Mouse (Mus musculus): ENCODE measurements around the gene Itgb1bp1.
A peak's percentile ranks its signal among the peaks of the same experiment; 100 is the strongest.

Itgb1bp1 gene

DNA sequence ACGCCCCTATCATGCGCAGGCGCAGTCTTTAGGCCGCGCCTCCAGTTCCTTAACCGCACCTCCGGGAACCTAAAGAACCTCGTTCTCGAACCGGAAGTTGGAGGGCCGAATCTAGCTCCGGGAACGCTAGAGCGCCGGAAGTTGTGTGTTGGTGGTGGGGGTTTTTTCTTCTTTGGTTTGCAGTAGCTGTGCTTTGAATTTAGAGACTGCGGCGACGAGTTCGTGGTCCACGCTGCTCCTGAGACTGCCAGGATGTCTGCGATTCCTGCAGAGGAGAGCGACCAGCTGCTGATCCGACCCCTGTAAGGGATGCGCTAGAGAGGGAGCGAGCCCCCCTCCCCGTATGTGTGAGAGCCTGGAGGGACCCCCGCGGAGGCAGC is at the start of gene Itgb1bp1:
Gene Itgb1bp1, minus strand, starts transcription at position 42 of the 380 bp plus-strand sequence.
- DNase-seq (ENCODE audit: low read depth, low spot score): peak; percentile 97

DNA sequence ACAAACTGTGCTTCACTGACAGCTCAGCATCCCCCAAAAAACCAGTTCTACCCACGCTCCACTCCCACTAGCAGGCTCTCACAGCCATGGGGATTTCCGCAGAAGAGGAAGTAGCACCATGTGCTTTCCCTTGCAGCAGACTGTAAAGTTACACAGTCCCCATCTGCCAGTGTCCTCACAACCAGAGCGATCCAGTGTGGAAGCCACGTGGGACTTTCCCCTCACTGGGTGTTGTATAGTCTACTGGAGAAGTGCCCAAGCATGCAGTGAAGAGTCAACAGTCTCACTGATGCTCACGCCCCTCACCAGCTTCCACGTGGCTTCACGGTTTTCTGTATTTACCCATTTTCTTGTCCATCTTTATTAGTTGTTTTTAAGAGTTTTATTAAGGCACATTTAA is 49.8 kb upstream of the Itgb1bp1 start:
- DNase-seq (ENCODE audit: low read depth, low spot score): no peak

DNA sequence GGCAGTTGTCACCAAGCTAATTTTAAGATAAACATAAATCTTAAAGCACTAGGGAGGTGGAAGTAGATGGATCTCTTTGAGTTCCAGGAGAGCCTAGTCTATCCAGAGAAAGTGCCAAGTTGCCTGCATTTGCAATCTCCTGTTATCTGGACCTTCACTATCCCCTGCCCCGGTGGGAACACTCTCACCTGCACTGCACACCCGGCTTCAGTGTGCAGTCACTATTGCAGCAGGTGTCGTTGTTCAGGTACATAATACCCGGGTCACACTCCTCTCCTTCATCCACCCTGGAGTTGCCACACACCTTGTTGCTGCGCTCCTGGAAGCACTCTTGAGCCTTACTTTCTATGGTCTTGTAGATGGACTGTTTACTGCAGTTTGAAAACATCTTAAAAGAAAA is 47.7 kb upstream of the Itgb1bp1 start:
- DNase-seq (ENCODE audit: low read depth, low spot score): no peak

DNA sequence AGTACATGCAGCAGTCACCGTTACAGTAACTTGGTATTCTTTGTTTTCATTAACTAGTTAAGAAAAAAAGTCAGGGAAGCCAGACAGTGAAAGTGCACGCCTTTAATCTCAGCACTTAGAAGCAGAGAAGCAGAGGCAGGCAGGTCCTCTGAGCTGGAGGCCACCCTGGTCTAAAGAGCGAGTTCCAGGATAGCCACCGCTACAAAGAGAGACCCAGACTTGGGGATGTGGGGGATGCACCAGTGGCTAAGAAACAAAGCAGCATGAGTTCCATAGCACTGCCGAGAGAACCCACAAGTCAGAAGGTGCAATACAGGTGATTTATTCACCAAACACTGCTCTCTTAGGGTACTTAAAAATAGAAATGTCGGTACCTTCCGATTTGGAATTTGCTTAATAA is 46.9 kb upstream of the Itgb1bp1 start:
- no peak for DNase-seq (ENCODE audit: low read depth, low spot score)

DNA sequence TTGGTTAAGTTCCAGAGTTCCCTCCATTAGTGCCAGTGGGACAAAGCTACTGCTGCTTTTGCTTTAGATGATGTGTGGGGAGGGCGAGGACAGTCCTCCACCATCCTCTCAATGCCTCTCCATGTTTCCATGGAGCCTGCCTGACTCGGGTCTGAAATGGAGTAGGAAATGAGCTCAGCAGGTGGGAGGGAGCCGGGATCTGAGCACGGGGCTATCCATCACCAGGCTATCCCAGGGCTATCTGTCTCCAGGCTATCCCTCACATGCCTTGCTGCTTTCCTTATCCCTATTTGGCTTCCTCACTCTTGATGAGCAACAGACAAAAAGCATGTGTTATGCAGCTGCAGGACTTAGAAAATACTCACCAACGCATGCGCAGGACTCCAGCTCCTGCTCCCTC is 45.6 kb upstream of the Itgb1bp1 start:
- no peak for DNase-seq (ENCODE audit: low read depth, low spot score)

DNA sequence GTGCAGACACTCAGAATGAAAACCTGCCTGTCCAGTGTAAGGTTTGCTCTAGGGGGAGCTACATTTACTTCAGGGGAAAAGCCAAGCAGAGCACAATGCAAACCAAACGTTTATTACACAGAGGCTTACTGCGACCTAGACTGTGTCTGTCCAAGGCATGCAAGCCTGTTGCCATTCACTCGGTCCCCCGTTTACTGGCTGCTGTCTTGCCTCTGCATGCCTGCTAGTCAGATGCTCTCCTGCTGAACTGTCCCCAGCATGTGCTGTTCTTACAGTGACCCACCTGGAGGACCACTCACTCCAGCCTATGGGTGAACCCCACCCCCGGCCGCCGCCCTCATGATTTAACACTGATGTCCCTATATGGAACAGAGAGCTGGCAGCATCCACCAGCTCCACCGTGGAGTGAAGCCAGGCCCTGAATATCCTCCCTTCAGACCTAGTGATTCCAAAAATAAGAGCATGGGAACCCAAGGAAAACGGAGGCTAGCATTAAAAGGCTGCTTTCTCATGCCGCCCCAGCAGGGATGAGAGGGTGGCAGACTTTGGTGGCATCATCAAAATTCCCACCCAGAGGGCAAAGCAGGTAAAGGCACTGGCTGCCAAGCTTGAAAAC is 45.0 kb upstream of the Itgb1bp1 start:
- no peak for DNase-seq (ENCODE audit: low read depth, low spot score)

DNA sequence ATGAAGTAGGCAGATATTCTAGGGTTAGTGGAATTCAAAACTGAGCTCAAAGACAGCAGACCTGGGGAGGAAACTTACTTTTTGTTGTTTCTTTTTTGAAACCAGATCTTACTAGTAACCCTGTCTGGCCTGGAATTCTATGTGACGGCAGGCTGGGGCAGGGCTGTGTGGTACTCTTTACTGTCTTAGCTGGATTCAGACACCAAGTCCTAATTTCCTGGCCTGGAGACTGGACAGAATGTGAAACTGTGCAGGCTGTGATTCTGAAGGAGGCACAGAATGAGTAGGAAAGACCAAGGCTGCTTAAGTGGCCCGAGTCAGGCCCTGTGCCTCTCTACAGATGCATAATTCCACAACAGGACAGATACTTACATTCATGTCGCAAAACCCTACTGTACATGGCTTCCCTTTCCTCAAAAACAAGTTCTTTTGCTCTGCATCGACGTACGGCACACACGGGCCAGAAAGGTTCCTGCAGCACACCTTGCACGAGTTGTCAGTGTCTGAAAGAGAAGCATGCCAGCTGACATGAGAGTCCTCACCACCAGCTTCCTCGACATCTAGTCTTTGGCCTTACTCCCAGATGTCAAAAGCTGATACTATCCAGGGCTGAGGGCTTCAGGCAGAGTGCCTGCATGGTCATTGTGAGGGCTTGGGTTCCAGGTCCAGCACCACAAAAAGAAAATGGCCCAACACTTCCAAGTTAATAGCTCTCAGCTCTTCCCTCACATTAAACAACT is 43.7 kb upstream of the Itgb1bp1 start:
- DNase-seq (ENCODE audit: low read depth, low spot score): no peak

DNA sequence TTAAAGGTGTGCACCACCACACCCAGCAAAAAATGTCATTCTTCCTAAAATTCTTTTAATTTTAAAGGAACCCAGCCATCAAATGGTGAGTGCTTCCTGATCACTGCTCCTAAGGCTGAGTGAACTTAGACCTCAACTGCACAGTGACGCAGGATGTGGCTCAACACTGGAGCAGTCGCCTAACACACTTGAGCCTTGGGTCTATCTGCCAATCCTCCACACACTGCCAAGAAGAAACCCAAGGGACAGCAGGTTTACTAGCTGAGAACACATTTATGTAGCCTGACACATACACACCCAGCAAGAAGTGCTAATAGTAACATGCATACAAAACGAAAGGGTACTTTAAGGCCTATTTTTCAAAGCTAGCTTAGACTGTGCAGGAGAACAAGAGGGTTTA is 40.2 kb upstream of the Itgb1bp1 start:
- no peak for DNase-seq (ENCODE audit: low read depth, low spot score)

DNA sequence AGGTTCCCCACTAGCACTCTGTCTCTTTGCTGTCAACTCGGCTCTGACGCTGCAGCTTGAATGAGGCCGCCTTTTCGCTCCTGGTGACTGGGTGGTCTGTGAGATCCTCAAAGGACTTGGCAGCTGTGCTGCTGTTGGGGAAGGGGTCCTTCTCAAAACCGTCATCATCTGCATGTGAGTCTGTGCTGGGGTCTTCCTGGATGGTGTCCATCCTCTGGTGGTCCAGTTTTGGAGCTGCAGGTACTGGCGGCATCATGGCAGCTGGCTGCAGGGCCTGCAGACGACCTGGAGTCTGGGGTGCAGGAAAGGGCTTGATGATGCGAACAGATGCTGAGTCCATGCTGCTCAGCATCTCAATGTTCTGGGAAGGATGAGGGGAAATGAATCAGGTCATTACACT is 39.2 kb upstream of the Itgb1bp1 start:
- no peak for DNase-seq (ENCODE audit: low read depth, low spot score)

DNA sequence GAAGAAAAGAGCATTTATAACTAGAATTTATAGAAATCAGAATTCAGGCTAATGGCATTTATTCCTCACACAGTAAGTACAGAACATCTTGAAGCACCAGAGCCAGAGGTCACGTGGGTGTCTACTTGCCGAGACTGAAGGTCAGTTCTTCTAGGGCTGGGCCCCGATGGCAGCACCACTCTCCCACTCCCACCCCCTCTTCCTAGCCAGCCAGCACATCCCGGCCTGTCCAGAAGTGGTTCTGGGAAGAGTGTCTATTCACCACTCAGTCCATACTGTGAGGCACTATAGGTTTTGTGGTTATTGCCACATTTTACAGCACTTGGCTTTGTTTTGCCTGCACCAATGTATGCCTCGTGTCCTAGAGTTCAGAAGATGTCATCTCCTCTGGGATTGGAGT is 38.0 kb upstream of the Itgb1bp1 start:
- no peak for DNase-seq (ENCODE audit: low read depth, low spot score)

DNA sequence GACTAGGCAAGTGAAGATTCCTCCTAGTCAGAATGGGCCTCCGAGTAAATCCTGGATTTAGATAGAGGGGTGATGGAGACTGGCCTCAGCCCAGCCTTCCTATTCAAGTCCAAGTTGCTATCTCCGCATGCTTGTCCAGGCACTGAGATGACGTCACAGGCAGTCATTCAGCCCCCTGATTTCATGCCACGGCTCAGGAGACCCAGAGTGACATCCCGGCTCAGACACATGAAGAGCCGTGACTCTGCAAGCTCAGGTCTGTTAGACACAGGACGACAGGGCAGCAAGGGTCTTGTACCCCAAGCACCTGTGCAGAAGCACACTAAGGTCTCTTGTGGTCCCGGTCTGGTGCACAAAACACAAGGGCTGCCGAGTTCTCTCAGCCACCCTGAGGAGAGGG is 36.8 kb upstream of the Itgb1bp1 start:
- no peak for DNase-seq (ENCODE audit: low read depth, low spot score)

DNA sequence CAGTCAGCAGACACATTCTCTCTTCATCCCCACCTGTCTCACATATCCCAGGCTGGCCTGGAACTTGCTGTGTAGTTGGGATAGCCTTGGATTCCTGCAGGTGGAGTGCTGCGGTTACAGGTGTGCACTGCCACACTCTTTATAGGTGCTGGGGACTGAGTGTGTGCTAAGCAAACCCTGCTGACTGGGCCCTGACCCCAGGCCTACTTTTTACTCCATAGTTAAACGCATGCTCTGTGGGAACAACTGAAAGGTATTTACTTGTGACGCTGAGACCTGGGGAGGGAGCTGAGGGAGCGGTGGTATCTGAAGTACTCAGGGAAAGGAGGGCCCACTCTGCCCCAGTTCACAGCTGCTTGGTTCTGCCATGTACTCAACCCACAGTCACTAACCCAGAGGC is 36.2 kb upstream of the Itgb1bp1 start:
- no peak for DNase-seq (ENCODE audit: low read depth, low spot score)

DNA sequence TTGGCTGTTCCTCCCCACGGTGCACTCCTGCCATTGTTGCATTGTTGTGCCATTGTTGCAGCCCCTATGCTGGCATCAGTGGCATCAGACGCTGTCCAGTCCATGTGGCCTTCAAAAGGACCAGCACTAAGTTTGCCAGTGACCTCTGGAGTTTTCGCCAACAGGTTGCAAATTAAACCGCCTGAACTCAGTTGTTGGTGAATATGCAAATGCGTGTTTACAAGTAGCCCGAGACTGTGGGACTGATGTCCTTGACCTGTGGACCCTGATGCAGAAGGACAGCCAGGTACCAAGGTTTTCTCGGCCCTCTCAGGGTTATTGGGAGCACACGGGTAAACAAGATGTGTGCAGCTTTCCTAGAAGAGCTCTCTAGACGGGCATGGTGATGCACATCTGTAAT is 35.1 kb upstream of the Itgb1bp1 start:
- no peak for DNase-seq (ENCODE audit: low read depth, low spot score)

DNA sequence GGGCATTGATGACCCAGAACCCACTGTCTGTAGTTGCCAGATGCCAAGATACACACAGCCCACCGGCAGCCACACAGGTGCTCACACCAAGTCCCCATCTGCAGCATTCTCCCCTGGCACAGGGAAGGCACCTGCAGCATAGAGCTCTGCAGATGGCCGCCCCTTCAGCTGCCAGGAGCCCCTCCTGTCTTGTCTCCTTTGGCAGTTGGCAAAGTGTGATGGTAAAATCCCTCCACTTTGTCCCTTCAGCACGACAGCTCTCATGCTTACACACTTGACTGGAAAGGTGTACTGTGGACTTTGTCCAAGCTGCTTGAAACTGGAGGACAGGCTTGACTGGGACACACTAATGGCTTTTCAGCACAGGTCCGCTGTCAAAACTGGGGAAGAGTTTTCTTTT is 34.2 kb upstream of the Itgb1bp1 start:
- DNase-seq (ENCODE audit: low read depth, low spot score): no peak

DNA sequence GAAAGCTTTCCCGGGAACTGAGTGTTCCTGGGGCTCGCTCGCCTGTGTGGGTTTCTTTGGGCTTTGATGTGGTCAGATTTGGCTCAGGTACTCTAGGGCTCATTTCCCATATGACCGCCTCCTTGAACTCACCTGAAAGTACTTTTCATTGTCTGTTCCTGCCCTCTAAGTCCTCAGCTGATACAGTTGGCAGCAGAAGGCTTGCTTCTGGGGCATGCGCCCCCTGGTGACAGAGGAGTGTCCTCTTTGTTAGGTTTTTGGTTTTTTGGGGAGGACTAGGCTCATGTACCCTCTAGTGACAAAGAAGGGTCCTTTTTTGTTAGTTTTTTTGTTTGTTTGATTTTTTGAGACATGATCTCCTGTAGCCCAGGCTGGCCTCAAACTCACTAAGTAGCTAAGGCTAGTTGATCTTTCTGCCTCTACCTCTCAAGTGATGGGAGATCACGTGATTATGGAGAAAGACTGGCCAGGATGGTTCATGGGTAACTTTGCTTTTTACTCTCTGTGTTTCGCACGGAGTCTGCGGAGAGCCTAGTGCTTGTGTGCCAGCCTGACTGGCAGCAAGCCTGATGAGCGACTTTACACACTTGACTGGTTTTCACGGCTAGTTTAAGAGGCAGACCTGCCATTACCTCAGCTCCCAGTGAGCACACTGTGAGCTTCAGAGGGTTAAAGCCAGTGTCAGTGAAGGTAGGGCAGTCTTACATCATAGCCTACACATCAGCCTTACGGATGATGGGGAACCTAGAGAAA is 32.2 kb upstream of the Itgb1bp1 start:
- peak; percentile 22 for DNase-seq (ENCODE audit: low read depth, low spot score)

DNA sequence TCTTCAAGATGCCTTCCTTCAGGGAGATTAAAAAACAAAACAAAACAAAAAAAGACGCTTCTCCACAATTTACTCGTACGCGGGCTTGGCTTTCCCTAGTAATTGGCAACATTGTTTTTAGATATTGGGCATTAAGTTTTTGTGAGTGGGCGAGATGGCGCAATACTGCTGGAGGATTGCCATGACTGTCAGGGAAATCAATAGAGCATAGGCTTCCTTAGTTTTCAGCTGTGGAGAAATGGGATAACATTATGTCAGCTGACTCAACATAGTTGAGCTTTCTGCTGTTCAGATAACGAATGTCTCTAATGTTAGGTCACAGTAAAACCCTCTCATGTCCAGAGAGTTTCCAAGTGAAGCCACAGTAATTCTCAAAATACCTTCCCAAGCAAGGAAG is 30.8 kb upstream of the Itgb1bp1 start:
- DNase-seq (ENCODE audit: low read depth, low spot score): no peak

DNA sequence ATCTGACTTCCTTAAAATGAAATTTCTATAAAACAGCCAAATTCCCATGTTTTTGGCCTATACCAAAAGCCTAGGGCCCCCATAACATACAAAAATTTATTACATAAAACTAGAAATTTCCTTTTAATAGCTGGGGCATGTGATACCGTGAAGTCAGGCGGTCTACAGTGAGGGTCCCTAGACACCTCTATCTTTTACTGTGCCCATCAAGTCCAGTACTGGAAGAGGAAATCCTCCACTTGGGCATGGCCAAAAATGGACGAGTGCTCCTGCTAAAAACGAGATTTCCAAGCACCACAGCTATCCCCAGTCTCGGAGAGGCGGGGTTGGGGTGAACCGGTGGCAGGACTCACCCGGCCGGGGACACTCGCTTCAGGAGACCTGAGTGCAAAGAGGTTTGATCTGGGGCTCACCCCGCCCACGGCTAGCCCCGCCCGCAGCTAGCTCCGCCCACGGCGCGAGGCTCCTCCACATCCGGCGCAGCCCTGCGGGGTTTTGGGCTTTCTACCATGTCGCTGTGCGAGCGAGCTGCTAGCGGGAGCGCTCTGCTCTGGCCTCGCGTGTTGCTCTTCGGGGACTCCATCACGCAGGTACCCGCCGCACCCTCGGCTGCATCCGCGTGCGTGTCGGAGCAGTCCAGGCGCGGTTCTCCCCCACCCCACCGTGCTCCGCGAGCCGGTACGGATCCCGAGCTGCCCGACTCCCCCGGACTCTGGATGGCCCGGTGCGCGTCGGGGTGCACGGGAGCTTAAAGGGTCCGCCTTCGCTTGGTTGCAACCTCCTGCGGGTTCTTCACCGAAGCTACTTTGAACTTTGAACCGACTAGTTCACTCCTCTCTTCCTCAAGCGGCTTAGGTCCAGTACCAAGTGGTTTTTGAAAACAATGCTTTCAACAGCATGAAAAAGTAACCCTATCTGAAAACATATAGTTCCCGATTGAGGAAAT is 30.1 kb upstream of the Itgb1bp1 start, which contains the start of gene Iah1:
Gene Iah1, plus strand, starts transcription at position 467 of the 946 bp plus-strand sequence.
- DNase-seq (ENCODE audit: low read depth, low spot score): peak; percentile 42

DNA sequence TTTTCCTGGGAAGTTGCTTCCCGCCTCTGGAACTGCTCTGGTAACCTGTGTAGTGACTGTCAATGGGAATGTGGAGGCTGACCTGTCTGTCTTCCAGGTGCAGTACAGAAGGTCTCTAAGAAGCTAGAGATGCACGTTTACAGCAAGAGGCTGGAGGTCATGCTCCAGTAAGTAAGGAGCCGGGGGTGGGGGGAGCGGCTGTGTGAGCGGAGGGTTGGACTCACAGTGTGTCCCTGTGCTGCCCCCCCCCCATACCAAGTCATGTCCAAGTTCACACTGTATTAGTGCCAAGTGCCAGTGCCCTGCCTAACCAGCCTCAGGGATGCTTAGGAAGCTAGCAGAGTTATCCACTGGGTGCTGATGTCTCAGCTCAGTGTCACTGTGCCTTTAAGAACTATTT is 26.1 kb upstream of the Itgb1bp1 start:
- DNase-seq (ENCODE audit: low read depth, low spot score): no peak

DNA sequence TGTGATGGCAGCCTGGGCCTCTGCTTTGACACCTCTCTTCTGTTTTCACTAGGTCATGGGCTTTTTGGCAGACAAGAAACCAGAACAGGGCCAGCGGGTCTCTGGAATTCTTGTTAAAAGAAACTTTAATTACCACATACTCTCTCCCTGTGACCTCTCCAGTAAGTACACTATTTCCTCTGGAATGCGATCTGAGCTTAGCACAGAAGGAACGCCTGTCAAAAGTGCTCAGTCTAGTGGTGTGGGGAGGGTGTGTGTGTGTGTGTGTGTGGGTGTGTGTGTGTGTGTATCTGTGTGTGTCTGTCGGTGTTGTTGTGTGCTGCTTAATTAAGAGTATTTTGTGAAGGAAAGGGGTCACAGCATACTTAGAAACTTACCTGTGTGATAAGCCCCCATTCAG is 20.6 kb upstream of the Itgb1bp1 start:
- DNase-seq (ENCODE audit: low read depth, low spot score): no peak

DNA sequence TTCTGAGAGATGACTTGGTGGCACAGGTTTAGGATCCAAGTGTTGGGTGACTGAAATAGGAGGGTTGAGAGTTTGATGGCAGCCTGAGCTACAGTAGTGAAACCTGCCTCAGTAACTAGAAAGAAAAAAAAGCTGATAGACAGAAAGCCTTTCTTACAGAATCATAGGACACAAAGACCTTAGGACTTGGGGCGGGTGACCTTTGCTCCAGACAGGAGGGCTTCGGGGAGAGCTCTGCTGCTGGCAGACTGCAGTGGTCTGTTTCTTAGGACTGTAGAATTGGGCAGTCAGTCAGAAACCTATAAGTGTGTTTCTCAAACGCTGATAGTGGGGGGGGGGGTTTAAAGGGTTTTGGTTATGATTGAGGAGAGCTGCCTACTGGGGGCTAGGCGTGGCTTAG is 19.7 kb upstream of the Itgb1bp1 start:
- DNase-seq (ENCODE audit: low read depth, low spot score): no peak

DNA sequence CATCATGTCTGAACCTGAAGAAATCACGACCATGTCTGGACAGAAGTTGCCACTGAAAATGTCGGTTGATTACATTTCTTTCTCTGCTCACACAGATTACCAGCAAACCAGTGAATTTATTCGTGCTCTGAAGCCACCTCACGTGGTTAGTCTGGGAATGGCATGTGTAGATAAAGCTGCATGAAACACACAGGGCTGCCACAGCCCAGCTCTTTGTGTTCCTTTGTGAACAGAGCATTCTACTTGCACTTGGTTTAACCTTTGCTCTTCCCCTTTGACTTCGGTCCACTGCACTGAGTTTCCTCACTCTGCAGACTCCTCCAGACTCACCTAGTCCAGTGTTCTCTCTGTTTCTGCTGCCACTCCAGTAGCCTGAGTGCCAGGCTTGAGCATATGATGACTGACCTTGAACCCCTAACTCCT is 16.3 kb upstream of the Itgb1bp1 start:
- no peak for DNase-seq (ENCODE audit: low read depth, low spot score)

DNA sequence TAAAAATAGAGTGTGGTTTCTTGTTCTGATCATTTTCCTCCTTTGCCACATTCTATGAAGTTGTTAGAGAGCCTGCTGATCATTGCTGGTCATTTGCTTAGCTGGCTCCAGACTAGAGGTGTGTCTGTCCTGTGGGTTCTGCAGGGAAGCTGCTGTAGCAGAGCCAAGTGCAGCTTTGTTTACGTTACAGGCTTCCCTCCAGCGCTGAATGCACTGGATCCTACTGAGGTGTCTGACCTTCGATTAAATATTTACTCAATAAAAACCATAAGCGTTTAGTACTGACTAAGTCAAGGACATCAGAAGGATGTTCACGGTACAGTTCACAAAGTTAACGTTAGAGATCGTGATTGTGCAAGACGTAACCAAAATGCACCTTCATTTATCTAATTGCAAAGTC is 15.8 kb upstream of the Itgb1bp1 start:
- no peak for DNase-seq (ENCODE audit: low read depth, low spot score)
